In genomic region chr6:114861591-114861990, GRCm38 (mm10) we compare ENCODE assay signal across 9 mouse cellular contexts.
DNase-seq lines count a peak whose midpoint lies in the region; ATAC-seq and TF ChIP-seq lines count a peak whose summit lies in the region.
"Had no signal": no experiment of that assay in that cellular context is flagged by ENCODE, and none has a peak within 500 bp of the region (broad histone marks: within the 10 kb centered on the region; RNA-seq: fewer than 3 reads in every experiment).

No protein-coding gene starts in this region.

- no peaks in the 10 kb centered on the region for H3K27me3 ChIP-seq in hindbrain, embryonic 12.5 days
- no peaks in the 10 kb centered on the region for H3K27me3 ChIP-seq in hindbrain, embryonic 10.5 days (ENCODE audit: insufficient read depth, poor library complexity, severe bottlenecking)
- no peaks in the 10 kb centered on the region for H3K27me3 ChIP-seq in C2C12 (ENCODE audit: control insufficient read depth, insufficient read depth, insufficient read length)
- no peaks in the 10 kb centered on the region for H3K27me3 ChIP-seq in heart, embryonic 16.5 days (ENCODE audit: control insufficient read depth, insufficient read depth, low read length)

- peaks cover 17% of the 10 kb centered on the region for H3K79me3 ChIP-seq in C2C12 (ENCODE audit: low read depth)

- WGBS in hindbrain, embryonic 12.5 days = 63% methylated on average over 9 of the region's 9 CpGs
- WGBS in hindbrain, embryonic 10.5 days = 71% methylated on average over 9 of the region's 9 CpGs
- 72% methylated on average over 9 of the region's 9 CpGs for WGBS in heart, embryonic 16.5 days

- ATAC-seq in hindbrain, embryonic 12.5 days (ENCODE audit: low FRiP score) = no peak
- no peak for ATAC-seq in heart, embryonic 16.5 days (replicated peaks; ENCODE audit: extremely low read depth, insufficient read depth, low FRiP score)

- no peaks in the 10 kb centered on the region for H3K9me3 ChIP-seq in hindbrain, embryonic 12.5 days (replicated peaks)
- H3K9me3 ChIP-seq in hindbrain, embryonic 10.5 days = no peaks in the 10 kb centered on the region
- no peaks in the 10 kb centered on the region for H3K9me3 ChIP-seq in heart, embryonic 16.5 days (replicated peaks; ENCODE audit: control insufficient read depth, low read length)

- H3K9ac ChIP-seq in hindbrain, embryonic 12.5 days = no peak overlapping the region
- H3K9ac ChIP-seq in heart, embryonic 16.5 days (ENCODE audit: low read length) = no peak overlapping the region

- DNase-seq in hindbrain, embryonic 10.5 days (ENCODE audit: low spot score) = no peak
- peak; percentile 84 for DNase-seq in brain, adult 2 months (ENCODE audit: low read depth, low spot score)
- DNase-seq in testis, postnatal 10 days (ENCODE audit: low spot score) = no peak
- no peak for DNase-seq in spleen, adult 12 weeks (ENCODE audit: low spot score)
- DNase-seq in spleen, postnatal 36 days (ENCODE audit: low spot score in 2 of 2) = no peak
- DNase-seq: kidney, adult 2 months had no signal

- TF ChIP-seq CTCF in C2C12 (IDR thresholded peaks at IDR 0.05; ENCODE audit: control insufficient read depth, insufficient read depth, insufficient read length) = no peak

- no peak overlapping the region for H3K4me2 ChIP-seq in hindbrain, embryonic 12.5 days (replicated peaks)
- H3K4me2 ChIP-seq in heart, embryonic 16.5 days (ENCODE audit: low read depth, low read length) = no peak overlapping the region

- H3K4me1 ChIP-seq in hindbrain, embryonic 12.5 days = peaks cover 21% of the 10 kb centered on the region
- peaks cover 28% of the 10 kb centered on the region for H3K4me1 ChIP-seq in hindbrain, embryonic 10.5 days (replicated peaks)
- H3K4me1 ChIP-seq in heart, embryonic 16.5 days (ENCODE audit: control insufficient read depth, insufficient read depth, low read length) = peaks cover 33% of the 10 kb centered on the region

- peaks cover 52% of the 10 kb centered on the region for H3K36me3 ChIP-seq in hindbrain, embryonic 12.5 days
- H3K36me3 ChIP-seq in hindbrain, embryonic 10.5 days = peaks cover 66% of the 10 kb centered on the region
- H3K36me3 ChIP-seq in C2C12 (ENCODE audit: control insufficient read depth, insufficient read depth) = peaks cover 29% of the 10 kb centered on the region
- peaks cover 20% of the 10 kb centered on the region for H3K36me3 ChIP-seq in heart, embryonic 16.5 days (ENCODE audit: control insufficient read depth, insufficient read depth)

- 0 out of 2 replicates have a peak overlapping the region, but pooled peaks have one; percentile 46 for H3K27ac ChIP-seq in hindbrain, embryonic 12.5 days
- H3K27ac ChIP-seq in hindbrain, embryonic 10.5 days = no peak overlapping the region
- peak overlapping the region; percentile 80 for H3K27ac ChIP-seq in heart, embryonic 16.5 days (ENCODE audit: low read length)

- peak overlapping the region; percentile 3 for H3ac ChIP-seq in C2C12 (ENCODE audit: control insufficient read depth, insufficient read length, low read depth)

- H3K4me3 ChIP-seq in hindbrain, embryonic 12.5 days = no peak overlapping the region
- no peak overlapping the region for H3K4me3 ChIP-seq in hindbrain, embryonic 10.5 days
- no peak overlapping the region for H3K4me3 ChIP-seq in C2C12 (ENCODE audit: insufficient read depth, poor library complexity, severe bottlenecking)
- H3K4me3 ChIP-seq in heart, embryonic 16.5 days (ENCODE audit: low read length) = no peak overlapping the region

- peaks cover 29% of the 10 kb centered on the region for H3K79me2 ChIP-seq in C2C12 (ENCODE audit: control insufficient read depth, insufficient read depth)

TF ChIP-seq in C2C12, 6 proteins besides CTCF, POLR2A, EP300 and RAD21:
- no peak for TF ChIP-seq USF1 (IDR thresholded peaks at IDR 0.05; ENCODE audit: low read depth)
- no peak for TF ChIP-seq CEBPB (IDR thresholded peaks at IDR 0.05; ENCODE audit: low read depth)
- TF ChIP-seq FOSL1 (IDR thresholded peaks at IDR 0.05; ENCODE audit: insufficient read depth, low read length, poor library complexity, severe bottlenecking) = no peak
- no peak for TF ChIP-seq MYOG (IDR thresholded peaks at IDR 0.05; ENCODE audit: control insufficient read depth, extremely low read depth, insufficient read length)
- TF ChIP-seq MAX (IDR thresholded peaks at IDR 0.05) = no peak
- TF ChIP-seq MYOD1 (IDR thresholded peaks at IDR 0.05; ENCODE audit: control insufficient read depth, insufficient read length, low read depth) = no peak
